Mouse (Mus musculus) left cerebral cortex, postnatal 25 days (tissue): Measurements from ENCODE around the gene Marf1. TPM values are rescaled to one million over a fixed set of nuclear protein-coding genes. Genes with fewer than 3 reads are reported as not detected.

Source experiments
- DNase-seq, 2 experiments: peaks; one replicate each; pipeline ENCODE4 v3.0.0; 2022; ENCODE audit warnings: low spot score in 2 of 2, mixed read lengths in 1 of 2
- intact Hi-C: fragments of 180-260 bp; cut with DNase I; formaldehyde crosslinking; loops from one replicate; pipeline ENCODE4 v1.15.1; 2025
- total RNA-seq, 2 experiments: library from RNA; stranded (reverse); gene quantifications; 2 replicates each; pipeline ENCODE4 v1.2.3; 2021

Marf1 gene
- total RNA-seq, 2 experiments from 2014 or later: 128 to 135 TPM

DNA sequence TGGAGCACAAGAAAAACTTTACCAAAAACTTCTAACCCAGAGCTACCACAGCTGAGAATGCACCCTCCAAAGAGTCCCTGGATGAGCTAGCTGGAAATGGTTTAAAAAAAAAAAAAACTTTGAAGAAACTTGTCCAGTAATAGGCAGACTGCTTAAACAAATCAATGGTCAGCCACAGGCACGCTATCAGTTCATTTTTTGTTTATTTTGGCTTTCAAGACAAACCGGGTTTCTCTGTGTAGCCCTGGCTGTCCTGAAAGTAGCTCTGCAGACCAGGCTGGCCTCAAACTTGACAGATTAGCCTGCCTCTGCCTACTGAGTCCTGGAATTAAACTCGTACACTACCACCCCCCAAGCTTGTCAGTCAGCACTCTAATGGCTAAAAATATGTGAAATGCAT, 19.9 kb downstream of the Marf1 start:
- intact Hi-C loops: no loop called here
- no peak for DNase-seq

DNA sequence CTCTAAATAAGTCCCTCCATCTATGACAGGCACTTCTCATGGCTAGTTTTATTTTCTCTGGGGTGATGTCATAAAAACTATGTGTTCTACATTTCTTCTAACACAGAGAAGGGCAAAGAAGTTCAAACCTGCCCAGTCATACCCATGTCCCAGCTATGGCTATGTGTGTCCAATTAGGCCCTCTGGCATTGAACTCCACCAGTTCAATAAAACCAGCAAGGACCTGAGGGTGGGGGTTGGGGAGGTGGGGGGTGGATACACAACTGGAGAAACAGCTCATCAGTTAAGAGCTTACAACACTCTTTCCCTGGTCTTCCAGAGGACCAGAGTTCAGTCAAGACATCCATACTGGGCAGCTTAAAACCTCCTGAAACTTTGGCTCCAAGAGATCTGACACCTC, 24.0 kb downstream of the Marf1 start:
- no peak for DNase-seq
- intact Hi-C loops: no loop called here

DNA sequence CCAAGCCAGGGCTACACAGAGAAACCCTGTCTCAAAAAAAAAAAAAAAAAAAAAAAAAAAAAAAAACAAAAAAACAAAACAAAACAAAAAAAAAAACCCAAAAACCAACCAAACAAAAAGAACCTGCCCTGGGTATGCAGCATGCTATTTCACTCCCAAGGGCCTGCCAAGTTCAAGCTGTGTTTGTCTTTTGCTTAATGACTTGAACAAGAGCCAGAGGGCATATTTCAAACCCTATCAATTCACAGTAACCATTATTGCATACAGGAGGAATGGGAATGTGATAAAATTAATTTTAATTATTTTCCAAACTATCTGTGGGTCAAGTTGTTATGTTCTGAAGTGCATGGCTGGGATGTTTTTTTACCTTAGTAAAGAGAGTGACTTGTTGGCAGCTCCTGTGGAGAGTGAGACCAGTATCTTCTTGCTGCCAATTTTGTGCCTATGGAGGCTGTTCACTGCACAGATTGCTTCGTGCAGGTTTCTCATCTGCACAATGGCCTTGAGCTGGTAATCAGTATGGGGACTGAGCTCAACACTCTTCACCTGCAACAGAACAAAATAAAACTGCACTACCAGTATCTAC, 25.1 kb downstream of the Marf1 start:
- DNase-seq: no peak
- intact Hi-C loops: no loop called here

DNA sequence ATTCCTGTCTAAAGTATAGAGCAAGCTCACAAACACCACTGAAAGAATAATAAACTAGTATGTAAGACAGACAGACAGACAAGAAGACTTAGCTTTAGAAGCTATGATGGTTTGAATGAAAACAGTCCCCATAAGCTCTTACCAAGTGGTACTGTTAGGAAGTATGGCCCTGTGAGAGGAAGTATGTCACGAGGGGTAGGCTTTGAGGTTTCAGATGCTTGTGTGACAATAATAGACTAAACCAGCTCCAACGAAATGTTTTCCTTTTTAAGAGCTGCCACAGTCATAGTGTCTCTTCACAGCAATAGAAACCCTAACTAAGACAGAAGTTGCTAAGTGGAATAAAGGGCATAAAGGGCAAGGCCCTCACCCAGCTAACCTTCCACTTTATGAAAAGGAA, 28.1 kb downstream of the Marf1 start:
- intact Hi-C loops: no loop called here
- DNase-seq: no peak

DNA sequence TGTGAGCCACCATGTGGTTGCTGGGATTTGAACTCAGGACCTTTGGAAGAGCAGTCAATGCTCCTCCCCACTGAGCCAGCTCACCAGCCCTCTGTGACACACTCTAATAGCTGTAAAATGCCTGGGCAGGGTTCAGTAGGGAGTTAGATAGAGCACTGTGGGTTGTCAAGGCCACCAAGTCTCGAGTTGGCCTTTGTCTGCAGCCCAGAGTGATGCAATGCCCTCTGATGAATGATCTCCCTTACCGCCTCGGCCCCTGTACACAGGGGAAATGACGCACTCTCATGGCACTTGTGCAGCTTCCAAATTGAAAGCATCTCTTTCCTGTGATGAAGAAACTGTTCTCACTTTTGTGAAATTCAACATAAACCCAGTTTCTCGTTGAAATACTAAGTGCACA, 31.3 kb downstream of the Marf1 start:
- intact Hi-C loops: no loop called here
- DNase-seq: no peak

DNA sequence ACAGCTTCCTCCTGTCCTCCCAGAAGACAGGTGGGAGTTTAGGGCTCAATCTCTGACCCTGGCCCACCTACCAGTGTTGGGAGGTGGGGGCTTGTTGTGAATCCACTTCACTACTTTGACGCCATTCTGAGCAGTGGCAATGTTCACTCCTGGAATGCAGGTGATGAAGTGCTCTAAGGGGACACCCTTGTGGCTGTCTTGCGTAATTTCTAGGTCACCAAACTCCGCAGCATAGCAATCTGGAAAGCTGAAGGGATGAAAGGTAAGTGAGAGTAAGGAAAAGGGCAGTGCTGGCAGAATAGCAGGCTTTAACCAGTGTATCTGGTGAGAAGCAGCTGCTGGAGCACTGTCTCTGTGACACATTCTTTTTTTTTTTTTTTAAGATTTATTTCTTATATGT, 31.8 kb downstream of the Marf1 start:
- no peak for DNase-seq
- intact Hi-C loops: no loop called here

DNA sequence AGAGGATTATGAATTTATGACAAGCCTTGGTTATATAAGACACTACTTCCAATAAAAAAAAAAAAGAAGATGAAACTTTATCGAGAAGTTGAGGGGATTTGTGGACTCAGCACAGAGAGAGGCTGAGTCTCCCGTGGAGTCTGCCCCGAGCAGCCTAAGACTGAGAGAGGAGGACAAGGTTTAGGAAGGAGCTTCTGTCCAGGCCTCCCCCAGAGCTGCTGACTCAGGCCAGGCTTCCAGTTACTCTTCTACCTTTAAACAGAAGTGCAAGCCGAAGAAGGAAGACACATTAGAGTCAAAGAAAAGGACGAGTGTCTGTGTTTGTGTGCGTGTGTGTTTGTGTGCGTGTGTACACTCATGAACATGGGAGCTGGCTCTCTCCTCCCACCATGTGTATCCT, 32.4 kb downstream of the Marf1 start:
- intact Hi-C loops: no loop called here
- DNase-seq: no peak

DNA sequence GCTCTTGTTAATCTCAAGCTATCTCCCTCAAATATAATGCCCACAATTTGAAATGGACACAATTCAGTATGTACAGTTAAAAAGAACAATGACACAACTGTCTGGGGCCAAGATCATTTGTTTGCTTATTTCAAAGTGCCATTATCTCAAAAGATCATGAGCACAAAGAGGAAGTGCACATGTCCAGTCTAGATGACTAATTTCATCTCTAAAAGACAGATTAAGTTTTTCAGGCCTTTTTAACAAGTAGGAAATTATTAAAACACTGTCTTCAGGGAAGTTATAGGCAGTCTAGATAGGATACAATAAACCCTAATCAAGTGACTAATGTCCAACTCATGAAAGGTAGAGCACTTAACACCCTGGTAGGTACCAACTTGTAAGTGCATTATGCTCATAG, 34.2 kb downstream of the Marf1 start:
- intact Hi-C loops: no loop called here
- DNase-seq: no peak

DNA sequence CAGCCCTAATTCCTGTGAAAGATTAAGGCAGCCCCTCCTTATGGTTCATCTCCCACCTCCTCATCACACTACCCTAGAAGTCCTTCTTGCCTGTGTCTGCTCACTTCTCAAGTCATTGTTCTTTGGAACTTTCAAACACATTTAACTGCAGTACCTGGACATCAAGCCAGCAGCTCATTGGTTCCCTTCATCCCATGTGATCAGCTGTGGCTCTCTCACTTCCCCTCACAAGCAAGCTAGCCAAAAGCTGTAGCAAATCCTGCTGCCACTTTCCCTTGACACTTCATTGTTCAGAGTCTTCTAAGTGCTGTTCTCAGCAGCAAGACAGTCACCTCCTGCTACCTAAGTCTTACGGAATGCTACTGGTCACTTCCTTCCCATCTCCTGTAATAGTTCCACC, 37.9 kb downstream of the Marf1 start:
- DNase-seq: peak in 1 of 2 experiments; percentile 8
- intact Hi-C loops: no loop called here

DNA sequence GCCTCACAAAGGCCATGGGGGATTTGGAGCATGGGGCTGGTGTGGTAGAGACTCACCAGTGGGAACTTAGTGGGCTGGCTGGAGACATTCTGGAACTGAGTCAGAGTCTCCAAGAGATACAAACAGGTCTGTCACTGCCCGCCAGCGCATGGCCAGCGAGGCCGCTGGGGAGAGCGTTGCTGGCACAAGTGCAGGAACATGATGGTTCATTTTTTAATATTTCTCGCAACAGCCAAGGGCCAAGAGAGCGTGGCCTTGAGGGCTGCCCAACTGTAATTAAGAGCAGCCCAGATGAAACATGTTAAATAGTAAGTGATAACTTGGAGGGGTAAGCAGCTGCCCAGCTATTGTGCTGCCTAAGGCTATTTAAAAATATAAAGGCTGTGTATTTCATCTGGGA, 38.4 kb downstream of the Marf1 start:
- intact Hi-C loops: no loop called here
- DNase-seq: no peak

DNA sequence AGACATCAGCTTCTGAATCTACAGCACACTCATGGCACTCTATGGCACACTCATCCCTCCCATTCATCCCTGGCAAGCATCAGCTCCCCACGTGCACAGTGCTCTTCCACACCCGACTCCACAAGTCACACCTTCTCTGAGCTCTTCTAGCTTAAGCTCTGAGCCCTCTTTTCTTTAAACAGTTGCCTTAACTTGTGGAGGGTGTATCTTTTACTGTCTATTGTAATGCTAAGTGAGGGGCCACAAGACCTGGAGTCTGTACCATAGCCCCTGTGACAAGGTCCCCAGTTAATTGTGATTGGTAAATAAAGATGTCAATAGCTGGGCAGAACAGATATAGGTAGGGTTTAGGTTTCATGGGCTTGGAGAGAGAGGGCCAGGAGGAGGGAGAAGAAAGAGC, 39.2 kb downstream of the Marf1 start:
- DNase-seq: no peak
- intact Hi-C loops: no loop called here

DNA sequence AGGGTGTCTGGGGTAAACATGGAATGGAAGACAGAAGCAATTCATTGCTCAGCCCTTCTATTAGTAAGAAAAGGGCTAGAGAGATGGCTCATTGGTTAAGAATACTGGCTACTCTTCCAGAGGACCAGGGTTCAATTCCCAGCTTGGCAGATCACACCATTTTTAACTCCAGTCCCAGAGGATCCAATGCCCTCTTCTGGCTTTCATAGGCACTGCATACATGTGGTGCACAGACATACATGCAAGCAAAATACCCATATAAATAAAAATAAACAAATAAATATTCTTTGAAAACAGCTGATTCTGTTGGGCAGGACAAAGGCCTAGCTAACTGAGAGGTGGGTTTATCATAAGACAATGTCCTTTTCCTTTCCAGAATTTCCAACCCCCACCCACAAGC, 40.6 kb downstream of the Marf1 start:
- no peak for DNase-seq
- intact Hi-C loops: no loop called here

DNA sequence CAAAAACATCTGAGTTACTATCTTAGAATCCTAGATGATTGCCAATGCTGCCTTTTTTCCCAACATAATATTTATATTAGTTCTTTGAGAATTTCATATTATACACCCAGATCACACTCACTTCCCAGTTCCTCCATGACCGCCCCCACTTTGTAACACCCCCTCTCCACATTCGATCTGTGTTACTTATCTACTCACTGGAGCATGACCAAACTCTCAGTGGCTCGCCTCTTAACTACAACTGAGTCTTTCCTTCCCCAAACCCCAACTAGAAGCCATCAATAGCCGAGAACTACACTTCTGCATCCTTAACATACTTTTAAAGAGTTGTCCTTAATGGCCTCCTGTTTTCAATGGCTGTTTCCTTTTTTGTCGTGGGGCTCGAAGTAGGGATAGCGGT, 41.6 kb downstream of the Marf1 start:
- no peak for DNase-seq
- intact Hi-C loops: no loop called here

DNA sequence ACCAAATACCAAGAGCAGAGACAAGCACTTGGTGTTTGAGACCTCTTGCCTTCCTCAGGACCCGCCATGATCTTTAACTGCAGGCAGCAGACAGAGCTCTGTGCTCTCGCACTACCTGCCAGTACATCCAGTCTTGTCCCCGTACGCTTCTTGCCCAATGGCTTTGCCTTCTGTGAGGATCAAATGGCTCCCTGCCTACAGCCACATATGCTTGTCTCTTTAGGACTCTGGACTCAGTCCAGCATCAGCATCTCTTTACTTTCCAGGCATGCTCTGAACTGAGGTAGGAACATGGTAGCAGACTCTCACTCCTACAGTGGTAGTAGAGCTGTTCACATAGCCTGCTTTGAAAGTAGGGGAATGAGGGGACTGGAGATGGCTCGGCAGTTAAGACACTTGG, 42.2 kb downstream of the Marf1 start:
- intact Hi-C loops: no loop called here
- DNase-seq: no peak

DNA sequence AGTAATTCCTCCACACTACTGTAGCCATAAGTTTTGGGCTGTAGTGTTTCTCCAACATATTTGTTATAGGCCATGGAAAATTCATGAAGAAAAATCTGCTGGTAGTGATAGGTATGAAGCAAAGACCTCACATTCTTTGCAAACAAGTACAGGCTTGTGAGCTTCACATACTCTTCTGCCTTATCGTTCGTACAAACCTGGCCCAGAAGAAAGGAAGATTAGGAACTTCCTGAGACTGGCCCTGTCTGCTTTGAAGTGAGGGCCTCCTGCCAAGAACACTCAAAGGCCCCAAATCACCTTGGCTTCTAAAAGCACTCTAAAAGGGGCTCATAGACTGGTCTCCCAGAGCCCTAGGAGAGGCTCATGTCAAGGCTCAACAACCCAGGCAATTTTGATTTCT, 45.9 kb downstream of the Marf1 start:
- intact Hi-C loops: no loop called here
- DNase-seq: no peak

DNA sequence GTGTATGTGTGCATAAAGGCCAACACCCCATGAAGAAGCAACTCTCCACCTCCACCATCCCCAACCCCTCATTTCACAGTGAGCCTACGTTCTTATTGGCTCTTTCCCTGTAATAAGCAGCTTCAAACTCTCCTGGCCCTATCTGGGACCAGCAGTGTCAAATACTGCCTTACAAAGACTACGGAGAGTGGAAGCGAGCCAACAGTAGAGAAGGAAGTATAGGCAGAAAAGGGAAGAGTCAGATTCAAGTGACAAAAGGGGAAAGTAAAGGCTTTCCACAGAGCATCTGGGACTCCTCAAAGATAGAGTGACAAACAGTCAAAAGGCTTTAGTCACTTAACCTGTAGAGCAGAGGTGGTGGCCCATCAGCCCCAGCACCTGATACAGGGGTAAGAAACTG, 50.4 kb downstream of the Marf1 start:
- no peak for DNase-seq
- intact Hi-C loops: loop anchor here (5.0 kb wide), 1 partner anchor 210 kb away; the partner anchor contains the start of genes Mpv17l and Pdxdc1

DNA sequence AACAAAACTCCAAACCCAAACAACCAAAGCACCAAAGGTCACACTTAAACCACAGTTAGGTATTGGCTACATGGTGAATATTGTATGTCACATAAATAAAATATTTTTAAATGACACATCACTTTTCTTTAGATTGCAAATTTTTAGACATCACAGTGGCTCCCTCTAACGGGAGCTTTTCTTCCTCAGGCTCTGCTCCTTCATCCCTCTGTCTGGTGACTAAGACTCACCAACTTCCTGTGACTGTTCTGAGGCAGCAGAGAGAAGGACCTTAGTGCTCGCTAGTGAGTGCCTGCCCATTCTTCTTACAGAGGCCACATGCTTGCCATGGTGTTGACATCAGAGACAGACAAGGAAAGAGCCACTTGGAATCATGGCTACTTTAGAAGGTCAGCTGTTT, 51.0 kb downstream of the Marf1 start:
- intact Hi-C loops: loop anchor here (5.0 kb wide), 1 partner anchor 210 kb away; the partner anchor contains the start of genes Mpv17l and Pdxdc1
- peak; percentile 38 to 60 for DNase-seq

DNA sequence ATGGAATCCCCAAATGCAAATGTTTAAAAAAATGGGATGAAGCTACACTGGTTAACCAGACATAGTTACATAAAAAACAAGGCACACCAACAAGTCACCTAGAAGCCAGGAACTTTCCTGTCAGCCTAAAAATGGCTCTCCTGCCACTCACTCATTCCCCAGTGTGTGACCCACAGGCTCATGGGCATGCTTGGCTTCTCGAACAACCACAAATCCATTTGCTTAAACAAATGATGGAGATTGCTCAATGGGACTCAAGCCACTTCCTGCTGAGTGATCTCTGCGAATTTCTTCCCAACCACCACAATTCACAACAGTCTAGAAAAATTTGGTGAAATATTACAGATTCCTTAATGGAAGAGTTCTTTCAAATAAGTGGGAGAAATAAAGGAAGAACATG, 52.2 kb downstream of the Marf1 start:
- DNase-seq: no peak
- intact Hi-C loops: loop anchor here (5.0 kb wide), 1 partner anchor 209 kb away; the partner anchor contains the start of genes Mpv17l and Pdxdc1

DNA sequence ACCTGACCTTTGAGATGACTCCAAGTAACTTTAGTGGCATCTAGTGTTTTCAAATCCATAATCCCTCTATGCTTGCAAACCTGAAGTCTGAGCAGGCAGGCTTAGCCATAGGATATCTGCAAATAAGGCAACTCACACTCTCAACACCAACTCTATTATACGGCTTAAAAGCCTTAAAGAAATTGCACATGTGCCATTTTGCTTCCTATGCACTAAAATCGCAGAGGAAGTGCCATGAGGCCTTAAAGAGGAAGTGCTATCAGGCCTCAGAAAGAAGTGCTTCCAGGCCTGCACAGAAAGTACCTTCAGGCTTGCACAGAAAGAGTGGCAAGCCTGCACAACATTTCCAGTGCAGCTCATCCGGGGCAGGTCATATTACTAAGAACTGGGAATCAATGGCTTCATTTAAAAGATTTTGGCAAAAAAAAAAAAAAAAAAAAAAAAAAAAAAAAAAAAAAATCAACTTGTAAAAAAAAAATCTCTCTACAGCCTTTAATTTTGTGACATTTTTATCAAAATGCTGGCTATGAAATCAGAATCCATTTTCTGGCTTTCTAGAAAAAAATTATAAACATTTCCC, 53.4 kb downstream of the Marf1 start:
- DNase-seq: no peak

DNA sequence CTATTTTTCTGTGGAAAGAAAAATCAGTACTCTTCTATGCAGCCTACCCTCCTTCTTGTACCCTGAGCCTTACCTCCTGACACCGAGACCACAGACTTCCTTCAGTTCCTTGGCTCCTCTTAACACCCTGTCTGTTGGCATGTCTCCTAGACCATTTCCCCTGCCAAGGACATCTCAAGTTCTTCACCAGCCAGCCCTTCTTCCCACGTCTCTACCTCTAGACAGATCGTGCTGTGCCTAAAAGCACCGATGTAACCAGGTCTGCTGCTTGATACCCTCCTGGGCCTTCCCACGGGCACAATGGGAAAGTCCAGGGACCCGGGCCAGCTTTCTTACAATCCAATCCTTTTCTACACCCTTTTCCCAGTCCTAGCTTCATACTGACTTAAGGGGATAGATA, 57.3 kb downstream of the Marf1 start:
- peak in 1 of 2 experiments; percentile 54 for DNase-seq
- intact Hi-C loops: loop anchor here (5.0 kb wide), 1 partner anchor 164 kb away; no protein-coding TSS in a partner anchor

More for the DNA sequence above, 53.4 kb downstream of the Marf1 start:
- intact Hi-C loops: loop anchor here (5.0 kb wide), 2 partner anchors 167 to 207 kb away; partner anchors contain the start of genes Mpv17l and Pdxdc1

DNA sequence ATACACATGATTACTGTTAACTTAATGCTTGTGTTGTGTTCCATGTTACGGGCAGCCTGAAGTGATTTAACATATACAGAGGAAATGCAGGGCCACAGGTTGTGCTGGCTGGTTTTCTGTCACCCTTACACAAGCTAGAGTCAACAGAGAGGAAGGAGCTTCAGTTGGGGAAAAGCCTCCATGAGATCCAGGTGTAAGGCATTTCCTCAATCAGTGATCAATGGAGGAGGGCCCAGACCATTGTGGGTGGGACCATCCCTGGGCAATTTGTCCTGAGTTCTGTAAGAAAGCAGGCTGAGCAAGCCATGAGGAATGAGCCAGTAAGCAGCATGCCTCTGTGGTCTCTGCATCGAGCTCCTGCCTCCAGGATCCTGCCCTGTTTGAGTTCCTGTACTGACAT, 71.4 kb downstream of the Marf1 start:
- intact Hi-C loops: loop anchor here (1.0 kb wide), 1 partner anchor 38 kb away; no protein-coding TSS in a partner anchor
- no peak for DNase-seq
